Mouse (Mus musculus): Measurements from ENCODE around the gene Ly86. TPM values are rescaled to one million over a fixed set of nuclear protein-coding genes. Genes with fewer than 3 reads are reported as not detected.

The Ly86 gene
- polyA plus RNA-seq, 1 experiment, result 0.48 TPM

GRCm38 (mm10) chr13:37415696-37416095 is 70.7 kb downstream of the Ly86 start:
- Histone ChIP-seq H3K4me3 (ENCODE audit: control insufficient read depth, low read depth, low read length) (no peak overlapping the region), H3K4me1 (ENCODE audit: control insufficient read depth, insufficient read depth, low read length) (no peaks in the 10 kb centered on the region), H3K27ac (ENCODE audit: control insufficient read depth, insufficient read depth, low read depth, low read length) (no peak overlapping the region), H3K36me3 (ENCODE audit: control insufficient read depth, insufficient read depth, low read length) (no peaks in the 10 kb centered on the region), H3K27me3 (ENCODE audit: control insufficient read depth, insufficient read depth, low read length) (no peaks in the 10 kb centered on the region)
- TF ChIP-seq CTCF (IDR thresholded peaks at IDR 0.05; ENCODE audit: control insufficient read depth, insufficient read depth, insufficient replicate concordance, low read depth, low read length) (no peak), POLR2A (IDR thresholded peaks at IDR 0.05; ENCODE audit: control insufficient read depth, low read depth, low read length) (no peak)

GRCm38 (mm10) chr13:37423416-37423815 is 78.4 kb downstream of the Ly86 start:
- no peaks in the 10 kb centered on the region for H3K27me3 ChIP-seq (ENCODE audit: control insufficient read depth, insufficient read depth, low read length)
- H3K36me3 ChIP-seq (ENCODE audit: control insufficient read depth, insufficient read depth, low read length), result no peaks in the 10 kb centered on the region
- TF ChIP-seq POLR2A (IDR thresholded peaks at IDR 0.05; ENCODE audit: control insufficient read depth, low read depth, low read length) (no peak), CTCF (IDR thresholded peaks at IDR 0.05; ENCODE audit: control insufficient read depth, insufficient read depth, insufficient replicate concordance, low read depth, low read length) (no peak)
- no peak overlapping the region for H3K4me3 ChIP-seq (ENCODE audit: control insufficient read depth, low read depth, low read length)
- H3K4me1 ChIP-seq (ENCODE audit: control insufficient read depth, insufficient read depth, low read length), result no peaks in the 10 kb centered on the region
- no peak overlapping the region for H3K27ac ChIP-seq (ENCODE audit: control insufficient read depth, insufficient read depth, low read depth, low read length)

GRCm38 (mm10) chr13:37424904-37425303 is 79.9 kb downstream of the Ly86 start:
- H3K27ac ChIP-seq (ENCODE audit: control insufficient read depth, insufficient read depth, low read depth, low read length), result no peak overlapping the region

GRCm38 (mm10) chr13:37425406-37425805 is 80.4 kb downstream of the Ly86 start:
- Histone ChIP-seq H3K27ac (ENCODE audit: control insufficient read depth, insufficient read depth, low read depth, low read length) (0 out of 2 replicates have a peak overlapping the region, but pooled peaks have one; percentile 10), H3K4me3 (ENCODE audit: control insufficient read depth, low read depth, low read length) (no peak overlapping the region), H3K27me3 (ENCODE audit: control insufficient read depth, insufficient read depth, low read length) (no peaks in the 10 kb centered on the region), H3K4me1 (ENCODE audit: control insufficient read depth, insufficient read depth, low read length) (no peaks in the 10 kb centered on the region), H3K36me3 (ENCODE audit: control insufficient read depth, insufficient read depth, low read length) (no peaks in the 10 kb centered on the region)
- TF ChIP-seq CTCF (IDR thresholded peaks at IDR 0.05; ENCODE audit: control insufficient read depth, insufficient read depth, insufficient replicate concordance, low read depth, low read length), result no peak
- no peak for TF ChIP-seq POLR2A (IDR thresholded peaks at IDR 0.05; ENCODE audit: control insufficient read depth, low read depth, low read length)

More at GRCm38 (mm10) chr13:37424904-37425303, 79.9 kb downstream of the Ly86 start:
- Histone ChIP-seq H3K36me3 (ENCODE audit: control insufficient read depth, insufficient read depth, low read length) (no peaks in the 10 kb centered on the region), H3K4me1 (ENCODE audit: control insufficient read depth, insufficient read depth, low read length) (no peaks in the 10 kb centered on the region), H3K4me3 (ENCODE audit: control insufficient read depth, low read depth, low read length) (no peak overlapping the region), H3K27me3 (ENCODE audit: control insufficient read depth, insufficient read depth, low read length) (no peaks in the 10 kb centered on the region)
- TF ChIP-seq POLR2A (IDR thresholded peaks at IDR 0.05; ENCODE audit: control insufficient read depth, low read depth, low read length) (no peak), CTCF (IDR thresholded peaks at IDR 0.05; ENCODE audit: control insufficient read depth, insufficient read depth, insufficient replicate concordance, low read depth, low read length) (no peak)

- no peak overlapping the region for H3K4me3 ChIP-seq (ENCODE audit: control insufficient read depth, low read depth, low read length)
- TF ChIP-seq CTCF (IDR thresholded peaks at IDR 0.05; ENCODE audit: control insufficient read depth, insufficient read depth, insufficient replicate concordance, low read depth, low read length), result no peak
- TF ChIP-seq POLR2A (IDR thresholded peaks at IDR 0.05; ENCODE audit: control insufficient read depth, low read depth, low read length), result no peak
- no peak overlapping the region for H3K27ac ChIP-seq (ENCODE audit: control insufficient read depth, insufficient read depth, low read depth, low read length)
- H3K27me3 ChIP-seq (ENCODE audit: control insufficient read depth, insufficient read depth, low read length), result no peaks in the 10 kb centered on the region
- H3K36me3 ChIP-seq (ENCODE audit: control insufficient read depth, insufficient read depth, low read length), result no peaks in the 10 kb centered on the region
- H3K4me1 ChIP-seq (ENCODE audit: control insufficient read depth, insufficient read depth, low read length), result no peaks in the 10 kb centered on the region
These were observed 81.7 kb downstream of the Ly86 start for GRCm38 (mm10) chr13:37426578-37427336.

GRCm38 (mm10) chr13:37428496-37428895 is 83.5 kb downstream of the Ly86 start:
- H3K4me3 ChIP-seq (ENCODE audit: control insufficient read depth, low read depth, low read length), result no peak overlapping the region
- no peaks in the 10 kb centered on the region for H3K36me3 ChIP-seq (ENCODE audit: control insufficient read depth, insufficient read depth, low read length)
- TF ChIP-seq CTCF (IDR thresholded peaks at IDR 0.05; ENCODE audit: control insufficient read depth, insufficient read depth, insufficient replicate concordance, low read depth, low read length), result no peak
- no peak for TF ChIP-seq POLR2A (IDR thresholded peaks at IDR 0.05; ENCODE audit: control insufficient read depth, low read depth, low read length)
- no peaks in the 10 kb centered on the region for H3K27me3 ChIP-seq (ENCODE audit: control insufficient read depth, insufficient read depth, low read length)
- H3K27ac ChIP-seq (ENCODE audit: control insufficient read depth, insufficient read depth, low read depth, low read length), result no peak overlapping the region
- H3K4me1 ChIP-seq (ENCODE audit: control insufficient read depth, insufficient read depth, low read length), result no peaks in the 10 kb centered on the region

- no peaks in the 10 kb centered on the region for H3K27me3 ChIP-seq (ENCODE audit: control insufficient read depth, insufficient read depth, low read length)
- no peak for TF ChIP-seq POLR2A (IDR thresholded peaks at IDR 0.05; ENCODE audit: control insufficient read depth, low read depth, low read length)
- H3K4me3 ChIP-seq (ENCODE audit: control insufficient read depth, low read depth, low read length), result no peak overlapping the region
These were observed 84.8 kb downstream of the Ly86 start for GRCm38 (mm10) chr13:37429661-37430271.

More at GRCm38 (mm10) chr13:37429661-37430271, 84.8 kb downstream of the Ly86 start:
- Histone ChIP-seq H3K36me3 (ENCODE audit: control insufficient read depth, insufficient read depth, low read length) (no peaks in the 10 kb centered on the region), H3K4me1 (ENCODE audit: control insufficient read depth, insufficient read depth, low read length) (peaks cover 5% of the 10 kb centered on the region), H3K27ac (ENCODE audit: control insufficient read depth, insufficient read depth, low read depth, low read length) (no peak overlapping the region)
